8 mouse cellular contexts compared by ENCODE assay signal in the genomic region with DNA sequence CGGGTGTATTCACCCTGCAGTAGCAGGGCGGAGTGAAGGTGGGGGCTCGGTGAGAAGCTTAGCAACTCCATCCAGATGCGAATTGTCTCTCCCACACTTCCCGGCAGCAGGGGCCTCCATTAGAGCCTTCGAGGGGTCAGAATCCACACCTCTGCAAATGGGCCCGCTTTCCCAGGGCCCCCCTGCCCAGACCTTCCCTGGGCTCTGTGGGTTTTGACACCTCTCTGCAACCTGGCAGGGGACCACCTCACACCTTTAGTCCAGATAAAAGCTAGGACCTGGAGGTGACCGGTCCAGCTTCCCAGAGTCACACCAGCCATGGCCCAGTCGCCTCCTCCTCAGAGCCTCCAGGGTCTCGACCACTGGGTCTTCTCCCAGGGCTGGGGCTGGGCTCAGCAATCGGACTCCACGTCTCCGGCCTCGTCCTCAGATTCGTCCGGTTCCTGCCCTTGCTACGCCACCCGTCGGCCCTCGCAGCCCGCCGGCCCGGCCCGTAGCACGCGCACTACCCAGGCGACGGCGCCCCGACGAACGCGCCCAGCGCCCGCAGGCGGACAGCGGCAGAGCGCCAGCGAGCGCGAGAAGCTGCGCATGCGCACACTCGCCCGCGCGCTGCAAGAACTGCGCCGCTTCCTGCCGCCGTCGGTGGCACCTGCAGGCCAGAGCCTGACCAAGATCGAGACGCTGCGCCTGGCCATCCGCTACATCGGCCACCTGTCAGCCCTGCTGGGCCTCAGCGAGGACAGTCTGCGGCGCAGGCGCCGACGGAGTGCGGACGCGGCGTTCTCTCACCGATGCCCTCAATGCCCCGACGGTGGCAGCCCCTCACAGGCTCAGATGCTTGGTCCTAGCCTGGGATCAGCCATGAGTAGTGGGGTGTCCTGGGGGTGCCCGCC. TPM values are rescaled to one million over a fixed set of nuclear protein-coding genes. Genes with fewer than 3 reads are reported as not detected.
A peak's percentile ranks its signal among the peaks of the same experiment; 100 is the strongest.
DNase-seq lines count a peak whose midpoint lies in the region; ATAC-seq and TF ChIP-seq lines count a peak whose summit lies in the region.

TSS of gene Mesp2 (plus strand) at position 117 of the 896 bp plus-strand sequence.

- H3K9me3 ChIP-seq in embryonic facial prominence, embryonic 10.5 days, result no peaks in the 10 kb centered on the region
- no peaks in the 10 kb centered on the region for H3K9me3 ChIP-seq in heart, embryonic 10.5 days
- H3K9me3 ChIP-seq in limb, embryonic 13.5 days, result no peaks in the 10 kb centered on the region
- no peaks in the 10 kb centered on the region for H3K9me3 ChIP-seq in midbrain, embryonic 13.5 days

- TF ChIP-seq CTCF in kidney, adult 2 months (conservative IDR thresholded peaks at IDR 0.05; ENCODE audit: insufficient read depth, insufficient read length, low read depth, low read length), result no peak

- peak; percentile 87 for DNase-seq in adrenal gland, postnatal 14 days
- DNase-seq in embryonic facial prominence, embryonic 10.5 days (ENCODE audit: low spot score), result peak; percentile 82
- no peak for DNase-seq in heart, embryonic 10.5 days (ENCODE audit: low spot score)
- peak; percentile 78 for DNase-seq in kidney, adult 2 months
- DNase-seq in skeletal muscle tissue, adult 2 months (ENCODE audit: low read depth, low spot score), result peak; percentile 37

- peak within 1 kb of the TSS; percentile 73 for H3K4me2 ChIP-seq in limb, embryonic 13.5 days (replicated peaks)
- H3K4me2 ChIP-seq in midbrain, embryonic 13.5 days (replicated peaks), result peak within 1 kb of the TSS; percentile 63

- WGBS in embryonic facial prominence, embryonic 10.5 days, result 20% methylated on average over 71 of the region's 71 CpGs
- WGBS in heart, embryonic 10.5 days, result 12% methylated on average over 70 of the region's 71 CpGs
- WGBS in kidney, adult 2 months, result 13% methylated on average over 71 of the region's 71 CpGs
- WGBS in limb, embryonic 13.5 days, result 9% methylated on average over 71 of the region's 71 CpGs
- WGBS in midbrain, embryonic 13.5 days, result 20% methylated on average over 67 of the region's 71 CpGs

- ATAC-seq in limb, embryonic 13.5 days (ENCODE audit: low FRiP score, low read depth), result 0 out of 2 replicates have a peak, but pooled peaks have one; percentile 44
- peak; percentile 88 for ATAC-seq in midbrain, embryonic 13.5 days
- ATAC-seq in erythroid progenitor cell, adult 5-6 weeks (replicated peaks; ENCODE audit: low FRiP score, poor library complexity, severe bottlenecking), result no peak

- H3K27me3 ChIP-seq in embryonic facial prominence, embryonic 10.5 days (replicated peaks; ENCODE audit: low read depth, poor library complexity, severe bottlenecking), result peaks cover 36% of the 10 kb centered on the region
- peaks cover 41% of the 10 kb centered on the region for H3K27me3 ChIP-seq in heart, embryonic 10.5 days (ENCODE audit: insufficient read depth, poor library complexity, severe bottlenecking)
- H3K27me3 ChIP-seq in kidney, adult 2 months (replicated peaks; ENCODE audit: control insufficient read depth, insufficient read depth, low read length), result no peaks in the 10 kb centered on the region
- peaks cover 32% of the 10 kb centered on the region for H3K27me3 ChIP-seq in limb, embryonic 13.5 days
- peaks cover 29% of the 10 kb centered on the region for H3K27me3 ChIP-seq in midbrain, embryonic 13.5 days

- H3K9ac ChIP-seq in limb, embryonic 13.5 days, result peak within 1 kb of the TSS; percentile 61
- peak within 1 kb of the TSS; percentile 66 for H3K9ac ChIP-seq in midbrain, embryonic 13.5 days (replicated peaks)

- H3K27ac ChIP-seq in embryonic facial prominence, embryonic 10.5 days (replicated peaks), result peak within 1 kb of the TSS; percentile 41
- peak within 1 kb of the TSS; percentile 78 for H3K27ac ChIP-seq in heart, embryonic 10.5 days
- no peak within 1 kb of the TSS for H3K27ac ChIP-seq in kidney, adult 2 months (ENCODE audit: insufficient read depth, low read depth, low read length)
- H3K27ac ChIP-seq in limb, embryonic 13.5 days, result no peak within 1 kb of the TSS
- H3K27ac ChIP-seq in midbrain, embryonic 13.5 days, result no peak within 1 kb of the TSS

- H3K36me3 ChIP-seq in embryonic facial prominence, embryonic 10.5 days (replicated peaks), result no peaks in the 10 kb centered on the region
- no peaks in the 10 kb centered on the region for H3K36me3 ChIP-seq in heart, embryonic 10.5 days
- H3K36me3 ChIP-seq in kidney, adult 2 months (ENCODE audit: control insufficient read depth, insufficient read depth, low read length), result no peaks in the 10 kb centered on the region
- no peaks in the 10 kb centered on the region for H3K36me3 ChIP-seq in limb, embryonic 13.5 days
- H3K36me3 ChIP-seq in midbrain, embryonic 13.5 days, result no peaks in the 10 kb centered on the region

- TF ChIP-seq POLR2A in kidney, adult 2 months (IDR thresholded peaks at IDR 0.05; ENCODE audit: low read depth, low read length), result no peak

- H3K4me3 ChIP-seq in embryonic facial prominence, embryonic 10.5 days, result peak within 1 kb of the TSS; percentile 56
- peak within 1 kb of the TSS; percentile 58 for H3K4me3 ChIP-seq in heart, embryonic 10.5 days
- H3K4me3 ChIP-seq in kidney, adult 2 months (ENCODE audit: insufficient read depth, low read depth, low read length), result peak within 1 kb of the TSS; percentile 15; the same call in 1 of the 2 replicates
- H3K4me3 ChIP-seq in limb, embryonic 13.5 days, result peak within 1 kb of the TSS; percentile 43
- peak within 1 kb of the TSS; percentile 39 for H3K4me3 ChIP-seq in midbrain, embryonic 13.5 days (replicated peaks)

- peaks cover 9% of the 10 kb centered on the region for H3K4me1 ChIP-seq in embryonic facial prominence, embryonic 10.5 days
- peaks cover 10% of the 10 kb centered on the region for H3K4me1 ChIP-seq in heart, embryonic 10.5 days
- H3K4me1 ChIP-seq in kidney, adult 2 months (ENCODE audit: control insufficient read depth, insufficient read depth, low read length), result no peaks in the 10 kb centered on the region
- peaks cover 4% of the 10 kb centered on the region for H3K4me1 ChIP-seq in limb, embryonic 13.5 days
- H3K4me1 ChIP-seq in midbrain, embryonic 13.5 days (replicated peaks), result no peaks in the 10 kb centered on the region

RNA-seq across cellular contexts. Expression of gene Mesp2, which starts in this region (rescaled TPM):
- 0.56 and 0.67 TPM in 2 replicates for total RNA-seq in adrenal gland, postnatal 14 days (2021)
- 0.34 and 0.36 TPM in 2 replicates for polyA plus RNA-seq in embryonic facial prominence, embryonic 10.5 days (2016; fragmentation: Nextera tagmentation; extraction: Ambion mirVana)
- polyA plus RNA-seq in heart, embryonic 10.5 days (2016; fragmentation: Nextera tagmentation; extraction: Ambion mirVana), result 0.21 and 0.48 TPM in 2 replicates
- 0.28 and 0.35 TPM in 2 replicates for polyA plus RNA-seq in kidney, adult 2 months (2012; rRNA removed)
- polyA plus RNA-seq in limb, embryonic 13.5 days (2015; fragmentation: Nextera tagmentation; extraction: Ambion mirVana), result 0.19 and 0.22 TPM in 2 replicates
- 0.57 and 0.65 TPM in 2 replicates for polyA plus RNA-seq in midbrain, embryonic 13.5 days (2015; fragmentation: Nextera tagmentation; extraction: Ambion mirVana)
- total RNA-seq in erythroid progenitor cell, adult 5-6 weeks (2015; ENCODE audit: low replicate concordance), result not detected in 2 replicates
- not detected in 2 replicates for total RNA-seq in erythroid progenitor cell, adult 5-6 weeks (2017; ENCODE audit: low replicate concordance)

Comparison
In these comparisons a context has a peak if more than half of its experiments do, and no peak if none do; other contexts are left out.
1. Peak in DNase-seq in adrenal gland, postnatal 14 days; RNA of the gene not detected or under 1 TPM.
2. Peak in DNase-seq, H3K4me3 ChIP-seq and H3K27ac ChIP-seq in embryonic facial prominence, embryonic 10.5 days; RNA of the gene not detected or under 1 TPM.
3. Peak in DNase-seq and H3K4me3 ChIP-seq in kidney, adult 2 months; RNA of the gene not detected or under 1 TPM.
4. Peak in ATAC-seq, H3K4me3 ChIP-seq, H3K9ac ChIP-seq and H3K4me2 ChIP-seq in limb, embryonic 13.5 days; RNA of the gene not detected or under 1 TPM.
5. Peak in ATAC-seq, H3K4me3 ChIP-seq, H3K9ac ChIP-seq and H3K4me2 ChIP-seq in midbrain, embryonic 13.5 days; RNA of the gene not detected or under 1 TPM.